Mouse (Mus musculus) gastrocnemius, postnatal 10 days (tissue): ENCODE results near the gene Dnah3. TPM values are rescaled to one million over a fixed set of nuclear protein-coding genes. Genes with fewer than 3 reads are reported as not detected.

Experiments
- DNase-seq: peaks from one replicate; pipeline ENCODE4 v3.0.0; 2021; ENCODE audit warnings: mixed read lengths
- total RNA-seq, 2 experiments: library from RNA; stranded (reverse); gene quantifications; 2 replicates each; pipeline ENCODE4 v1.2.3; 2021

The Dnah3 gene
- total RNA-seq, 2 experiments from 2014 or later, result not detected

- DNase-seq, result no peak
Measured at GRCm38 (mm10) chr7:119937036-119937435, 158.0 kb downstream of the Dnah3 start.

GRCm38 (mm10) chr7:119936321-119936720 is 158.8 kb downstream of the Dnah3 start:
- no peak for DNase-seq

- DNase-seq, result no peak
Measured at GRCm38 (mm10) chr7:119928783-119929440, 166.2 kb downstream of the Dnah3 start.

GRCm38 (mm10) chr7:119921054-119921453 is 174.0 kb downstream of the Dnah3 start:
- DNase-seq, result no peak

DNA sequence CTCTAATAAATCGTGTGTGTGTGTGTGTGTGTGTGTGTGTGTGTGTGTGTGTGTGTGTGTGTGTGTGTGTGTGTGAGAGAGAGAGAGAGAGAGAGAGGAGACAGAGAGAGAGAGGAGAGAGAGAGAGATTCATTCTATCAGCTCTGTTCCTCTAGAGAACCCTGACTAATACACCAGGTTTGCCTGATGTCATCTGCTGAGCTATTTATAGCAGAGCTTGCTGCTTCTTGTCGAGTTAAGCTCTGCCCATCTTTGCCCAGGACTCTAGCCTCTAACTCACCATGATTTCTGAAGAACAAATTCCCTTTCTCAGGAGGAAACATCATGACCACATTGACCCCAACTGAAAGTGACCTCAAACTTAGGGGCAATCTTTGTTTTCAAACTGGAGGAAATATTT is 174.6 kb downstream of the Dnah3 start:
- no peak for DNase-seq

DNA sequence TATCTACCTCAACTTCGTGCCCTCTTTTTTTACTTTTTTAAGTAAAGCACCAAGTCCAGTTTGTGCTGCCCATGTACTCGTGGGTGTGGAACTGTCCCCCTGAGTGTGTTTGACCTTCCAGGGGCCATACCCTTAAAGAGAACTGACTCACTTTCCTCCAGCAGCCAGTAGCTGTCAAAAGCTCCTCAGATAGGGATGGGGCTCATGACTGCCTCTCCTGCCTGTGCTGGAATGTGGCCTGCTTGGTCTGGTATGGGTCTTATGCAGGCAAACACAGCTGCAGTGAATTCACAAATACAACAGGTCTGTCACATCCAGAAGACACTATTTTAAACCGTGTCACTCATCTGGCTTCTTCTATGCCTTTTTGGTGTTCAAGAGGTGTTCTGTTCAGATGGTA is 183.4 kb downstream of the Dnah3 start:
- no peak for DNase-seq

- DNase-seq, result no peak
Measured at GRCm38 (mm10) chr7:119906523-119907215, 188.4 kb downstream of the Dnah3 start.

GRCm38 (mm10) chr7:119899386-119900057 is 195.6 kb downstream of the Dnah3 start:
- DNase-seq, result no peak

GRCm38 (mm10) chr7:119898247-119898856 is 196.7 kb downstream of the Dnah3 start:
- DNase-seq, result no peak

- DNase-seq, result no peak
Measured at GRCm38 (mm10) chr7:119897521-119898109, 197.5 kb downstream of the Dnah3 start.

GRCm38 (mm10) chr7:119895639-119896512 is 199.2 kb downstream of the Dnah3 start, which contains the start of the genes Lyrm1 and Dcun1d3:
Gene Lyrm1, plus strand, starts transcription at chr7:119895861.
Gene Dcun1d3, minus strand, starts transcription at chr7:119896298.
- DNase-seq, result peak; percentile 98

DNA sequence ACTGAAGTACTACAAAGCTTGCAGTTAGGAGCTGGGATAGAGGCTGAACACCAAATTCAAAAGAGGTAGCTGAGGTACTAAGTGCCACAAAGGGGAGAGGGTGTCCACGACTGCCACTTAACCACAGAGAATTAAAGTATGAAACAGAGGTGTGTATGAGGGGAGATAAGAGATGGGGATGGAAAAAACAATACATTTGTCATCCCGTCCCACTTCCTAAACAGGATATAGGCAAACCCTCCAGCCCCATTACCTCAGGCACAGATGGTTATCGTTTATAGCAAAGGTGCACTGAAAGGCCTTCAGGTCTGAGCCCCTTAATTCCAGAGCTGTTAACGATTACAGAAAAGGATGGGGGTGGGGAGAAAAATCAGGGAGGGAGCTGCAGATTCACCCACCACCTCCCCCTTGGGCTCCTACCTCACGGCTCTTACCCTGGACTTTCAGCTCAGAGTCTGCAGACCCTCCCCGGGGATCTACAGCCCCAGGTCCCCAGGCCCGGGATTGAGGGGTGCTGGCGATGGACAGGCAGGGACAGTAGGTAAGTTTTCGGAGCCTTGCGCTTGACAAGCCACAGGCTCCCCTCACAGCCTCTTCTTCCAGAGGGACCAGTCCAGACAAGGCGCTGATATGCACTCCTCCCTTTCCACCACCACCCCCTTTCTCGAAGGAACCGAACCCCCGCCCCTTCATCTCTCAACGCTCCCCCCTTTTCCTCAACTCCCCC is 200.1 kb downstream of the Dnah3 start:
- no peak for DNase-seq

DNA sequence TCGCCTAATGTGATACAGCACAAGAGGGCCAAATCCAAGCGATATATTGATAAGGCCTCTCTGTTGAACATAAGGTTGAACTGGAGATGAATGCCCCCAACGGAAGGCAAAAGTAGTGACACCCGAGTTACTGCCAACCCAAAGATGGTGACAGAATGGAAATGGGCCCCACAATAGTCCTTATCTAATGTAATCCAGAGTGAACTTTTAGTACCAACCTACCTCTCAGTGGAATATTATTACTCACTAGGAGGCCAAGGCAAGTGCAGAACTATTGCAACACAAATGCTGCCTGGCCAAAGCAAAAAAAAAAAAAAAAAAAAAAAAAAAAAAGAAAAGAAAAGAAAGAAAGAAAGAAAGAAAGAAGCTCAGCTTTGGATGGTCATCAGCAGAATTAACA is 202.3 kb downstream of the Dnah3 start:
- no peak for DNase-seq

- no peak for DNase-seq
Measured at GRCm38 (mm10) chr7:119892198-119892597, 202.9 kb downstream of the Dnah3 start.

DNA sequence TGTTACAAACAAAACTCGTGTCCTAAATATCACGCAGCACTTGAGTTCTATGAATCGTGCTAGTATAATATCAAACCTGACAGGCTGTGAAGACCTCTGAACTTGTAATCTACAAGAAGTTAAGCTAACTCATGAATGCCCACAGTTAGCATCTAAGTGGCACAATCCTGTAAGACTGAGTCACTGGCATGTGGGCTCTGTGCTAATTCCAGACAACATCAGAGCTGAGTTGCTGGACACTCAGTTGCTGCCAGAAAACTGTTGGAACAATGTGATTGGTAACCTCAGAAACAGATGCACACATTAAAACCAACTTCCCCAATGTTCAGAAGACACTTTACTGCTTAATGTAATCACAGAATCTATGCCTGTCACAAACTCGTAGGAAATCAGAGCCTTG is 207.2 kb downstream of the Dnah3 start:
- DNase-seq, result no peak

DNA sequence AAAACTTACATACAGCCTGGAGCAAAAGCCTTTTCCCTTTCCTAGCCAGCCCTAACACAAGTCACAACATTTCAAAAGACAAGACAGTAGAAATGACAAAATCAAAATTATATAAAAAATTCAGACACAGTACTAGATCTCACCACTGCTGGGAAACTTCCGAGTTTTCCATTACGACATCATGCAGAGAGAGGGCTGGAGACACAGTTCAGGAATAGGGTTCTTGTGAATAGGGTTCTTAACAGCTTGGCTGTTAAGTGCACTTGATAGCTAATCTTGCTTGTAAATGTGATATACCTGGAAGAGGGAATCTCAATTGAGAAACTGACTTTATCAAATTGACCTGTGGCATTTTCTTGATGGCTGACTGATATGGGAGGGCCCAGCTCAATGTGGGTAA is 213.9 kb downstream of the Dnah3 start:
- DNase-seq, result no peak

DNA sequence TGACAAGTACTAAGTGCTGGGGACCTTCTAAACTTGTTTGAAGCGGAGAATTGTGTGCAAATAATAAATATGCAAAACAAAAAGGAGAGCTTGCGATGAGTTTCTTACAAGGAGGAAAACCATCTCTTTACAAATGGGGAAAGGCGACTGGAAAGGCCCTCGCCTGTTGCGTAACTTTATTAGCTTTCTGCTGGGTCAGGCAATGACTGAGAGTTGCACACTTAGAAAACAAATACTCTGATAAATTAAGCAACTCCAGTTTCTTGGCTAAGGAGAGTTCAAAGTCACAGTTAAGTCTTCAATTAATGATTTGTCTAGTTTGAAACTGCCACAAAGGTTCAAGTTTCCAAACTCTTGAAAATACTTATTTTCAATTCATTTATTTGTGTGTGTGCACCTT is 214.7 kb downstream of the Dnah3 start:
- DNase-seq, result no peak

GRCm38 (mm10) chr7:119879171-119879570 is 215.9 kb downstream of the Dnah3 start:
- no peak for DNase-seq

DNA sequence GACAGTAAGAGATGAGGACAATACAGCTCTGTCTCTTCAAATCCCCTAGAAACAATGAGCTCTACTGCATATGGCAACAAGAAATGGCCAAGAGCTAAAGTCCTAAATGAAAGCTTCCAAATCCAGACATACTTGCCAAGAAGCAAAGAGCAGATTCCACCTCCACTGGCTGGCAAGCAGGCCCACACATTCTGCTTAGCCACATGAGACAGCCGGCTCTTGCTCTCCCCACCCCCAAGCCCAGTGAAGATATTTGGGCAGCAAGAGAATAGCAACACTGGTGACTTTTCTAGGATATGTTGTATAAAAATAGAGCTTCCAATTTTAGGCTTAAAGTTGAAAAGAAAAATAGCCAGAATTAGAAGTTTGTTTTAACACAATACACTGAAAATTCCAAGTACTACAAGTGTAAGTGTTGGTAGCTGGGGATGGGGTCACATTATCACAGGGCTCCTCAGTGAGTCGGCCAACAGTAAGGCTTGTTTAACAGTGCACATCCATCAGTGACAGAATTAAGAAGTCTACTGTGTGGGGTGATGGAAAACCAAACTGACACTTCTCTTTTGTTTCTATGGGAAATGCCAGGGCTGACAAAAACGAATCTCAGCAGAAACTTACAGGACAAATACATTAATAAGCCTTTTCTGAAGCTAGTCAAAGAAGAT is 219.2 kb downstream of the Dnah3 start:
- no peak for DNase-seq

DNA sequence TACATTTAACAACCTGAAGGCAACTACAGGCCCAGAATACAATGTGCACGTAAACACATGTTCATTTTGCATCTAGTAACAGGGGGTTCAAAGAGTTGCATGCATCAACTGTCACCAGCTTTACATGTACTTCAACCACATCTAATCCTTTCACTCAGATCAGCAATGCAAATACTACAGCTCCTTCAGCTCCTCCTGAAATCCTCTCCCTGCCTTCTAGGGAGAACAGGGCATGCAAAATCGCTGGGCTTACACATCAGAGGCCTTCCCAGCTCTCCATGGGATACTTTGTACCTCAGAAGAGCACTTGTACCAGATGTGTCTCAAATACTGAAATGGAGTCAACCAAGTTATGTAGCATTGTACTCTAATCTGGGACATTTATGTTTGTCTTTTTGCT is 222.0 kb downstream of the Dnah3 start:
- no peak for DNase-seq
